Mouse (Mus musculus) forelimb bud, embryonic 11.5 days (tissue): ENCODE data around the gene Gmeb1.

ENCODE experiments used
- DNase-seq: peaks from one replicate; pipeline ENCODE4 v3.0.0-alpha.2; 2012; ENCODE audit warnings: low read depth, low spot score

Gene Gmeb1

DNA sequence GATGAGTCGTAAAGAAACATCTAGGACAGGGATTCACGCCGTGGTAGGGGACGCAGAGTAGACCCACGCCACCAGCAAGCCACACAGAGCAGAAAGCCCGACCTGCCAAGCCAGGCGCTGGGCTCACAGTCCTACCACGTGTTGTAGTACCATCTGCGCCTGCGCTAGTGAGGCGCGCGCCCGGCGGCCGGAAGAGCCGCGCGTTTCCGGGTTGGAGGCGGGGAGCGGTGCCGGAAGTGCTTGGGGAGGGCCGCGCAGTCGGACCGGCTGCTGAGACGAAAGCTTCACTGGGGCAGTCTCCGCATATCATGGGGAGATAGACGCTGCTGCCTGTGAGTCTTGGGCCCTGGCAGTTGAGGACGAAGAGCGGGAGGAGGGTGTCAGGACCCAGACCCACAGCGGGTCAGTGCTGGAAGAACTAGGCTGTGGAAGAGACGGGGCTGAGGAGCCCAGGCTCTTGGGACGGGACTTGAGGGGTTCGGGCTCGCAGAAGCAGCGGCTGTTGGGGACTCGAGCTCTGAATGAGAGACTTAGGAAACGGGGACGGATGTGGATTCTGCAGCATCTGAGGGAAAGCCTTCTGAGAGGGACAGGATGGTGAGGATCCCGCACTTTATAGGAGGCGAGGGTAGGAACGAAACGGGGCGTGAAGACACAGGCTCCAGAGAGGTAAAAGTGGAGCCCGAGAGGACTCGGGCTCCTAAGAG lies 12.9 kb upstream of the Gmeb1 start, which contains the start of gene Taf12:
Gene Taf12, plus strand, starts transcription at position 220 of the 707 bp plus-strand sequence.
- DNase-seq, result peak; percentile 94

DNA sequence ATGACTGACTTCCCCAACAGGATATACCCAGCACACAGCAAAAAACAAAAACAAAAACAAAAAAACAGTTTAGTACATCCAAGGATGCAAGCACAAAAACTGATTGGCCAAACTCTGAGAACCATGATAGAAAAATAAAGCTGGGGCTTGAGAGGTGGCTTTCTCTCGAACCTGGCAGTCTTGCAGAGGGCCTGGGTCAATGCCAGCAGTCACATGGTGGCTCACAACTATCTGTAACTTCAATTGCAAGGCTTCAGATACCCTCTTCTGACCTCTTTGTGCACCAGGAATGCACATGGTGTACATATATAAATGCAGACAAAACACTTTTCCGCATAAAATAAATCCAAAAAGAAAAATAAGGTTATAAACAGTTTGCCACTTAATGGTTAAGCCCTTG lies 11.8 kb upstream of the Gmeb1 start:
- DNase-seq, result no peak

- peak; percentile 95 for DNase-seq
These were observed 8.5 kb upstream of the Gmeb1 start for GRCm38 (mm10) chr4:132269740-132270560.

DNA sequence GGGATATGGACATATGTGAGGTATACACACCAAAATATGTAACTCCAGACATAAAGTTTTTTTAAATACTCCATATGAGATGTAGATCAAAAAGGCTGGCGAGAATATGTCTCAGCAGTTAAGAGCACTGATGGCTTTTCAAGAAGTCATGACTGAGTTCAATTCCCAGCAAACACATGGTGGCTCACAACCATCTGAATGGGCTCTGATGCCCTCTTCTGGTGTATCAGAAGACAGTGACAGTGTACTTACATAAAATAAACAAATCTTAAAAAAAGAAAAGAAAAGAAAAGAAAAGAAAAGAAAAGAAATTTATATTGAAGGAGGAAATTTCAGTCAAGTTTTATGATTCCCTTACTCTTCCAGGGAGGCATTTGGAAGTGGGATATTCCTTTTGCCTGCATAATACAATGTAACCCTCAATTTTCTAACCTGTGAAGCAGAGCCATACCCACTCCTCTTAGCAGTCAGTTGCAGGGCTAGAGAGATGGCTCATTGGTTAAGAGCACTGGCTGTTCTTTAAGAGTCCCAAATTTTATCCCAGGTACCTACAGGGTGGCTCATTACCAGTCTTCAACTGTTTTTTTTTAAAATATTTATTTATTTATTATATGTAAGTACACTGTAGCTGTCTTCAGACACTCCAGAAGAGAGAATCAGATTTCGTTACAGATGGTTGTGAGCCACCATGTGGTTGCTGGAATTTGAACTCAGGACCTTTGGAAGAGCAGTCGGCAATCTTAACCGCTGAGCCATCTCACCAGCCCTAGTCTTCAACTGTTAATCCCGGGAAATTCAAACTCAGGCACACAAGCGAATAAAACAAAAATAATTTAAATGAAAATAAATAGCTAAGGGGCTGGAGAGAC lies 7.7 kb upstream of the Gmeb1 start:
- peak; percentile 14 for DNase-seq

DNA sequence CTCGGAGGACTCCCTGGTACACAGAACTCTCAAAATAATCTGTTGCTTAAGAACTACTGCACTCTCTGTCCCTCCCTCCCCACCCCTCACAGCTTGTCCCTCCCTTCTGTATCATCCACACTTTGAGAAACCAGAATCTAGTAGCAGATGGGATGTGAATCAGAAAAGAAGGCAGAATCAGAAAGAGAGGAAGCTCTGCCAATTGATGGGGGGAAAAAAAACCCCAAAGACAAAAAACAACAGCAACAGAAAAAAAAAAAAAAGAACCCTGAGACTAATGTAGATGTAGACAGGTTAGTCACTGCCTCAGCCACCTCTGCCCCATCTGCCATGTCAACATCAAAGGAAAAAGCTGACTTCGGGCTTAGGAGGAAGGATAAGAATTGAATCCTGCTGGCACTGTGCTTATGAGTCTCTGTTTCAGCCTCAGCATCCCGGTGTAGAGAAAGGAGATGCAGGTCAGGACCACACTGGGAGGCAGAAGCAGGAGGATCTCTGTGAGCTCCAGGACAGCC lies 5.5 kb upstream of the Gmeb1 start:
- no peak for DNase-seq

DNA sequence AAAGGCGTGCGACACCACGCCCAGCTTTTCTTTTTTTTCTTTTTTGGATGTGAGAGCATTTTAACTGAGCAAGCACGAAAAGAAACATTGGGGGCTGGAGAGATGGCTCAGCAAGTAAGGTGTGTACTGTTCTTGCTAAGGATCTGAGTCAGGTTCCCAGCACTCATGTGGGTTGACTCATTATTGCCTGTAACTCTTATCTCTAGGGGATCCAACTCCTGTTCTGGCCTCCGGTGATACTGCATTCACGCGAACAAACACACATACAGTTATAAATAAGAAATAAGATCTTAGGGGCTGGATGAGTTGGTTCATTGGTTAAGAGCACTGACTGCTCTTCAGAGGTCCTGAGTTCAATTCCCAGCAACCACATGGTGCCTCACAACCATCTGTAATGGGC lies 1.9 kb upstream of the Gmeb1 start:
- no peak for DNase-seq

DNA sequence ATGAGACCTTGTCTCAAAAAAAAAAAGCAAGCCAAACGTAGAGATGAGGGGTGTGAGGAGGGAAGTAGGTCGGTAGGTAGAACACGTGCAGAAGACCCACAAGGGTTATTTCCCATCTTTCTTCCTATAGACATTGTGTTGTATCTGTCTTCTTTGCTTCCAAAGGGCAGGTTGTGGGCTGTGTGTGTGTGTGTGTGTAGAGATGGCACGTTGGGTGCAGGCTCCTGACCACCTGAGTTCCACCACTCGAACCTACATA lies 885 bp upstream of the Gmeb1 start:
- no peak for DNase-seq

DNA sequence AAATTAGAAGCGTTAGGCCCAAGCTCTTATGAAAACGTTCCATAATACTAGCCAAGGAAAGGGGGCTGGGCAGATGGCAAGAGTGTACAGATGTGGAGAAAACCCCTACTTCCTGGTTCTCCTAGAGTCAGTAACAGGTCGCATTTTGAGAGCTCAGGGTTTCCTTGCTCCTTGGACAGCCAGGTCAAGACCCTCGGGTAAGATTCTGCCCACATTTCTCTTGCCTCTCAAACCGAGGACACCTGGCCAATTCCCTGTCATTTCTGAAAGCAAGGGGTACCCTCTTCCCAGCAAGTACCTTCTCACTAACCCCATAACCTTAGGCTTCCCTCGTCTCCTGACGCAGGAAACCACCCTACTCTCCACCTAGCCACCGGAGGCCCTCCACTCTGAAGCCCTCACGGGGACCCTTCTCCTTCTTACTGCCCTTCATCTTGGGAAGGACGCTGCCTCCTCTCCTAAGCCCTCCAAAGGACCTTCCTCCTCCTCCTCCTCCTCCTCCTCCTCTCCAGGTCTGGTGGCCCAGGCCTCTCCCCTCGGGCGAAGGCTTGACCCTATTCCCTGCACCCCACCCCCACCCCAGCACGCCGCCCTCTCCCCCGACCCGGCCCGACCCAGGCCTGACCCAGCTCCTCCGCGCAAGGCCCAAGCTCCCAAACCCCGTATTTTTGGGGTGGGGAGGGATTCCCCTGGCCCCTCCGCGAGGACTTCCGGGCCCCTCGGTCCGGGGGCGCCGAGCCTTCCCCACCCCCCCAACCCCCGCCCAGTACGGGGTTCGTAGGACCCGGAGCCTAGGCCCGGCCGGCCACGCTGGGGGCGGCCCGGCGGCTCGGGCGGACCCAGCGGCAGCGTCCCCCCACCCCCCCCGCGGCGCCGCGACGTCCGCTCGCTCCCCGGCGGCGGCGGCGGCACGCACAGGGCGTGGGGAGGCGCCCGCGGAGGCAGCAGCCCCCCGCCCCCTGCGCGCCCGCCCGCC lies 710 bp downstream of the Gmeb1 start:
- DNase-seq, result peak; percentile 9

GRCm38 (mm10) chr4:132259248-132259647 lies 2.2 kb downstream of the Gmeb1 start:
- no peak for DNase-seq

- no peak for DNase-seq
These were observed 5.0 kb downstream of the Gmeb1 start for GRCm38 (mm10) chr4:132256384-132256783.

GRCm38 (mm10) chr4:132254986-132255385 lies 6.4 kb downstream of the Gmeb1 start:
- DNase-seq, result no peak

DNA sequence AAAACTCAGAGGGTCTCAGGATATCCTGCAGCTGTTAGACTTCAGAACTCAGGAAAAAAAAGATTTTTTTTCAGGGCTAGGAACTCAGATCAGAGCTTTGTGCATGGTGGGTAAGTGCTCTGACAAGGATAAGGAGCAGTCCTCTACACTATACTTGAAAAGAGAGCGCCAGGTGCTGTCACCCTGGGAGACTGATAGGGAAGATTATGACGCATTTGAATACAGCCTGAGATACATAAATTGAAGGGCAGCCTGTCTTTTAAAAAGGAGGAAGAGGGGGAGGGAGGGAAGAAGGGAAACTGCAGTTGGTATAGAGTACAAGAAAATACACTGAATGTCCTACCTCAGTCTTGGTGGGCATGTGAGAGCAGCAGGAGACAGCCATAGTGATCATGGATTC lies 7.8 kb downstream of the Gmeb1 start:
- no peak for DNase-seq

DNA sequence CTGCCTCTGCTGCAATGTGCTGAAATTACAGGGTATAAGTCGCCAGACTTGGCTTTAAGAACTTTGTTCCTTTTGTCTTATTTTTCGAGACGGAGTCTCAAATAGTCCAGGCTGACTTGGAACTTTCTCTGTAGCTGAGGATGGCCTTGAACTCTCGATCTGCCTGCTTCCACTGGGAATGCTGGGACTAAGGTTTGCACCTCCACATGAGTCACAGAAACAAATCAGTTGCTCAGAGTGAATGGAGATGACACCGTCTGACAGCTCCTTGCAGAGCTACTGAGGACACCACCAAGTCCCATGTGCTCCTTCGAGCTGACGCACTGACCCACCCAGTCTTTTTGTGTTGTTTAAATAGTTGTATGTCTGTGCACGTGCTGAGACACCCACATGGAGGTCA lies 8.3 kb downstream of the Gmeb1 start:
- no peak for DNase-seq

GRCm38 (mm10) chr4:132251596-132251995 lies 9.8 kb downstream of the Gmeb1 start:
- DNase-seq, result no peak

GRCm38 (mm10) chr4:132247451-132247997 lies 13.9 kb downstream of the Gmeb1 start:
- no peak for DNase-seq

DNA sequence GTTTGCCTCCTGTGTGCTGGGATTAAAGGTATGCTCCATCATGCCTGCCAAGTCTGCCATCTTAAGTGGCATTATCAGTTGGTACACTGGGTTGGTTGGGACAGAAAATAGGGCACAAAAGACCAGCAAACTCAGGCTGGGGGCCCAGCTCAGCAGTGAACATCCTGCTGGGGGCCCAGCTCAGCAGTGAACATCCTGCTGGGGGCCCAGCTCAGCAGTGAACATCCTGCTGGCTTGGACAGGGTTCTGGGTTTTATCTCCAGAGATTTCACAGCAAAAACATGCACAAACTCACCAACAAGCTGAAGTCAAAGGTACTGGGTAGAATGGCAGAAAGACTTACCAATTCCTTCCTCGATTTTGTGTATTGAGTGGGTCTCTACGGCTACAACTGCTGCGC lies 15.8 kb downstream of the Gmeb1 start:
- no peak for DNase-seq

DNA sequence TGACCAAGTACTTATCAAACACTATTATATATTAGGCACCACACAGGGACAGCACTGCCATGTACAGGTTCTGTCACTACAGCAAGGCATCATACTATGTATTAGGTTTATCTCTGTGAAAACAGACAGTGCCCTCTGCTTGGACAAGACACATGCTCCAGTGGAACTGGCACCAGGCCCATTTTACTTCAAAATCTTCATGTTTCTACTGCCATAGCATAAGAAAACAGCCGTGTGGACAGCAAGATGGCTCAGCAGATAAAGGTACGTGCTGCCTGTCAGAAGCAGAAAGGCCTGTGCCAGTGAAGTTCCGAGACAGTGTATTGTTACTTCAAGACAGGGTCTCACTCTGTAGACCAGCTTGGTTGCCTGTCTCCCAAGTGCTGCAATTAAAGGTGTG lies 20.2 kb downstream of the Gmeb1 start:
- DNase-seq, result no peak

DNA sequence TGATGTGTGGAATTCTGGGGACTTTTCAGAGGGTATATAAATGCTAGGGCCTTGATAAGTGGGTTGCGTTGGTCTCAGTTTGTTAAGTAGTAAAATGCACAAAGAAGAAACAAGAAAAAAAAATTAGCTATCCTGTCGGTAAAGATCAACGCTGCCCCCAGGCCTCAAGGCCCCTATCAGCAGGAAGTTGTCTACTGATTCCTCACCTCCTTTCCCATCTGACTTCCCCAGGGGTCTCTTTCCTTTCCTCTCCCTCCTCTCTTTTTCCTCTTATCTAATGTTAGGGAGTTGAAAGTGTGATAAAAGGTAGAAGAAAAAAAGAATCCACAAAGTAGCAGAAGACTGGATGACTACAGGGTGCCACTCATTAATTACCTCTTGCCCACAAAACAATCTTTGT lies 21.0 kb downstream of the Gmeb1 start:
- DNase-seq, result no peak

DNA sequence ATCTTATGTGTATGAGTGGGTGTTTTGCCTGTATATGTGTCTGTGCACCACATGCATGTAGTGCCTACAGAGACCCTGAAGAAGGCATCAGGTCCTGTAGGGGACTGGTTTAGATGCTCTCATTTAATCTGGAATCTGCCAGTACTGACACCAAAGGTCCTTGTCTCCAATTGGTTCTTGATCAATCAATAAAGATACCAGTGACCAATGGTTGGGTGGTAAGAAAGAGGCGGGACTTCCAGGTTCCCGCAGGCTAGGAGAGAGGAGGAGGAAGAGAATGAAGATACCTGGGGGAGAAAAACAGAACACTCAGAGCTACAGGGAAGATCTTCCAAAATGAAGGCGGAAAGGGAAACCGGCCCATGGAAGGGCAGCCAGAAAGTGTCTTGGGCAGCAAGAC lies 23.0 kb downstream of the Gmeb1 start:
- DNase-seq, result no peak

- DNase-seq, result no peak
These were observed 26.7 kb downstream of the Gmeb1 start for GRCm38 (mm10) chr4:132234710-132235109.

- no peak for DNase-seq
These were observed 31.0 kb downstream of the Gmeb1 start for GRCm38 (mm10) chr4:132230422-132230821.
